Mouse (Mus musculus) right cerebral cortex, adult 2 months (tissue): ENCODE results near the gene Per1.
"Not testable (repeated sequence)": the region's sequence is repeated elsewhere in the genome, so short reads cannot be mapped to it uniquely, and the experiment has no call there.

ENCODE experiments used
- DNase-seq, 2 experiments: peaks; one replicate each; pipeline ENCODE4 v3.0.0; 2021 to 2022; ENCODE audit warnings: low spot score in 2 of 2

Per1 gene

GRCm38 (mm10) chr11:69080855-69081222 is 14.2 kb upstream of the Per1 start:
- DNase-seq = no peak

GRCm38 (mm10) chr11:69081613-69082012 is 13.4 kb upstream of the Per1 start:
- DNase-seq = no peak

GRCm38 (mm10) chr11:69085608-69086007 is 9.4 kb upstream of the Per1 start:
- DNase-seq = no peak

- DNase-seq = peak; percentile 67 to 69
These were observed 8.6 kb upstream of the Per1 start for GRCm38 (mm10) chr11:69086390-69086789.

GRCm38 (mm10) chr11:69087082-69087481 is 7.9 kb upstream of the Per1 start:
- peak; percentile 53 to 67 for DNase-seq

- no peak for DNase-seq
These were observed 7.4 kb upstream of the Per1 start for GRCm38 (mm10) chr11:69087597-69087996.

- peak; percentile 90 to 96 for DNase-seq
These were observed 6.7 kb upstream of the Per1 start, which contains the start of gene Vamp2 for GRCm38 (mm10) chr11:69088103-69088855. Vamp2 (plus strand) TSS chr11:69088490.

GRCm38 (mm10) chr11:69088856-69089615 is 6.0 kb upstream of the Per1 start:
- peak in 1 of 2 experiments; percentile 8 for DNase-seq

- no peak for DNase-seq
These were observed 5.3 kb upstream of the Per1 start for GRCm38 (mm10) chr11:69089616-69090290.

- no peak for DNase-seq
These were observed 4.7 kb upstream of the Per1 start for GRCm38 (mm10) chr11:69090367-69090766.

- no peak for DNase-seq
These were observed 3.2 kb upstream of the Per1 start for GRCm38 (mm10) chr11:69091566-69092385.

GRCm38 (mm10) chr11:69092386-69092751 is 2.6 kb upstream of the Per1 start:
- peak; percentile 86 to 90 for DNase-seq

- DNase-seq = no peak
These were observed 2.1 kb upstream of the Per1 start for GRCm38 (mm10) chr11:69092871-69093270.

GRCm38 (mm10) chr11:69093856-69094255 is 1.2 kb upstream of the Per1 start:
- not testable (repeated sequence) for DNase-seq

GRCm38 (mm10) chr11:69095511-69096231 is 654 bp downstream of the Per1 start:
- DNase-seq = no peak

GRCm38 (mm10) chr11:69096360-69096986 is 1.5 kb downstream of the Per1 start:
- no peak for DNase-seq

GRCm38 (mm10) chr11:69096987-69097900 is 2.2 kb downstream of the Per1 start:
- DNase-seq = peak; percentile 96 to 97

- DNase-seq = peak in 1 of 2 experiments; percentile 56
These were observed 3.2 kb downstream of the Per1 start for GRCm38 (mm10) chr11:69098039-69098761.

GRCm38 (mm10) chr11:69098762-69099091 is 3.7 kb downstream of the Per1 start:
- peak; percentile 95 to 97 for DNase-seq
